Mouse (Mus musculus) bone marrow macrophage, adult 2 months (primary cell): Measurements from ENCODE around the gene Frs2.

Source experiments
- CTCF ChIP-seq: IDR thresholded peaks from 2 replicates; pipeline ENCODE4 v1.5.1; 2012; ENCODE audit warnings: low read depth, mild to moderate bottlenecking, low read length, moderate library complexity
- POLR2A ChIP-seq: IDR thresholded peaks from 2 replicates; pipeline ENCODE4 v1.6.1; 2012; ENCODE audit warnings: mild to moderate bottlenecking, low read depth, low read length, borderline replicate concordance

GRCm38 (mm10) chr10:117162662-117163061, 14.3 kb upstream of the Frs2 start:
- TF ChIP-seq CTCF (no peak), POLR2A (no peak)
